Mouse (Mus musculus): ENCODE results near the gene Sipa1l1. TPM values are rescaled to one million over a fixed set of nuclear protein-coding genes. Genes with fewer than 3 reads are reported as not detected.

The Sipa1l1 gene
- total and polyA plus RNA-seq, 3 experiments: 13.6 to 36.7 (median 23.6) TPM

DNA sequence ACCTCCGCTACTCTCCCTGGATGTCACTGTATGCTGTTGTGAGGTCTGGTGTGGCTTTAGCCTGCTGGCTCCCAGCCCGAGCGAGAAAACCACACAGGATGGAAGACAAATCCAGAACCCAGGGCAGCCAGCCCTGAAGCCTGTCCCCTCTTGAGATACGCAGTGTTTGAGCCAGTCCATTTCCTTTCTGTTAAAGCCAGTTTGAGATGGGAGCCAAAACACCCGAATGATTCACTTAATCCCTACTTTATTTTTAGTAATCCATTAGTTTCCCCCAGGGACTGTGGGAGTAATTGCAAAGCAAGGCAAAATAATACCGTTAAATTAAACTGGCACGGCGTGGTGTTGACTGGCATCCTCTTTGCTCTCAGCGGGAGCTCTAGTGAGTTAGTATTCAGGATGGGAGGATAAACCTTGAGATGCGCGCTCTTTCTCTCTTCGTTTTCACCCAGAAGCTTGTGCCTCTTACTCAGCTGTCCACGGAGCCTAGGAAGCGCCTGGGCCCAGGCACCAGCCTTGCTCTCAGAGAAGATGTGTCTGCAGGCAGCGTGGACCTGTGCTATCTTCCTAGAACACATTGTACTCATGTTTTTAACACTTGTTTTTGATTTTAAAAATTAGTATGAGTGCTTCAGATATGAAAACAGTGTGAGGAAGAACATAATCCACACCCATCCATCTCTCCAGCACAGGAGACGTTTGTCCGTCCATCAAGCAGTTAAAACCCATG, 143.1 kb downstream of the Sipa1l1 start:
- H3K36me3 ChIP-seq (replicated peaks in 1 of 2; ENCODE audit: control insufficient read depth in 1 of 2, insufficient read depth in 1 of 2, low read length in 1 of 2): peaks cover 0 to 36% of the 10 kb centered on the region in 2 experiments
- DNase-seq (ENCODE audit: extremely low read depth): no peak
- no peaks in the 10 kb centered on the region for H3K9me3 ChIP-seq (replicated peaks; ENCODE audit: low read length)
- no peaks in the 10 kb centered on the region for H3K79me2 ChIP-seq (replicated peaks; ENCODE audit: control insufficient read depth, extremely low read depth, insufficient read depth, poor library complexity, severe bottlenecking)
- no peaks in the 10 kb centered on the region for H3K27me3 ChIP-seq (replicated peaks)
- no peak overlapping the region for H3K4me2 ChIP-seq (ENCODE audit: insufficient read depth, low read depth, poor library complexity, severe bottlenecking)
- no peak overlapping the region for H3K9ac ChIP-seq (ENCODE audit: insufficient read depth, low read depth)
- in situ Hi-C loops (cut with MboI; ENCODE audit: low pct_ligation_motif_present, low pct_unique_long_range_greater_than_20kb, low sequenced_read_pairs): no loop called here
- TF ChIP-seq MXI1 (IDR thresholded peaks at IDR 0.05; ENCODE audit: low read depth, low read length): no peak
- TF ChIP-seq GABPA (IDR thresholded peaks at IDR 0.05; ENCODE audit: insufficient replicate concordance, low read depth, low read length): no peak
- no peak for TF ChIP-seq TBP (conservative IDR thresholded peaks at IDR 0.05; ENCODE audit: low read depth, low read length)
- TF ChIP-seq UBTF (IDR thresholded peaks at IDR 0.05; ENCODE audit: low read depth, low read length): no peak
- TF ChIP-seq SMC3 (IDR thresholded peaks at IDR 0.05; ENCODE audit: low read depth, low read length): no peak
- no peak for TF ChIP-seq RCOR1 (conservative IDR thresholded peaks at IDR 0.05; ENCODE audit: low read depth, low read length)
- TF ChIP-seq MAX (IDR thresholded peaks at IDR 0.05; ENCODE audit: low read length): no peak
- no peak for TF ChIP-seq PAX5 (IDR thresholded peaks at IDR 0.05; ENCODE audit: low read length)
- no peak for TF ChIP-seq ZMIZ1 (IDR thresholded peaks at IDR 0.05; ENCODE audit: low read depth, low read length)
- no peak overlapping the region for H3K27ac ChIP-seq (ENCODE audit: insufficient read depth, low read depth)
- no peak overlapping the region for H3K4me3 ChIP-seq (replicated peaks in 1 of 3; ENCODE audit: low read depth in 2 of 3, low read length in 2 of 3, poor library complexity in 1 of 3)
- dilution Hi-C loops (cut with MboI; ENCODE audit: extremely low pct_ligation_motif_present, extremely low pct_unique_long_range_greater_than_20kb, low sequenced_read_pairs): no loop called here
- H3K4me1 ChIP-seq (ENCODE audit: control insufficient read depth in 1 of 2, insufficient read depth in 2 of 2): no peaks in the 10 kb centered on the region

DNA sequence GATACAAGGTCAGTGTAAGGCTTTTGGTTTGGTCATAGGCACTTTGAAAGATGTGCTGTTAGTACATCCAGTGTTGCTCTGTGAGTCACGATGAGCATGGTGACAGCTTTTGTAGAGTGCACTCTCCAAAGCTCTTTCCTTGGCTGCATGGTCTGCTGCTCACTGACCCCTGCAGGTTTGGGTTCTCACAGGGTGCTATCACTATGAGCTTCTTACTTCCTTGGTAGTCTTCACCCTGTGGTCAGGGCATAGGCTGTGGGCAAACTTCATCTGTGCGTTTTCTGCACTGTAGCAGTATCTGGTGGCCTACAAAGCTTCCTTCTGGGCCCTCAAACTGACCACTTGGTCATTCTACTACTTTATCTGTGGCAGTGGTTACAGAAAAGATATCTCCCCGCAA, 144.0 kb downstream of the Sipa1l1 start:
- no peaks in the 10 kb centered on the region for H3K27me3 ChIP-seq (replicated peaks)
- H3K27ac ChIP-seq (ENCODE audit: insufficient read depth, low read depth): no peak overlapping the region
- TF ChIP-seq JUN (IDR thresholded peaks at IDR 0.05; ENCODE audit: insufficient read depth, low read depth, low read length) (no peak), NRF1 (IDR thresholded peaks at IDR 0.05; ENCODE audit: low read depth, low read length) (no peak), USF2 (conservative IDR thresholded peaks at IDR 0.05; ENCODE audit: low read depth, low read length) (no peak), JUND (conservative IDR thresholded peaks at IDR 0.05; ENCODE audit: low read depth, low read length) (no peak), MYC (IDR thresholded peaks at IDR 0.05; ENCODE audit: low read depth, low read length) (no peak), E2F4 (IDR thresholded peaks at IDR 0.05; ENCODE audit: insufficient replicate concordance, low read depth, low read length) (no peak), ZKSCAN1 (IDR thresholded peaks at IDR 0.05; ENCODE audit: borderline replicate concordance, low read depth, low read length) (no peak), CTCF (conservative IDR thresholded peaks at IDR 0.05 in 1 of 2, IDR thresholded peaks at IDR 0.05 in 1 of 2; ENCODE audit: low read depth in 2 of 2, low read length in 2 of 2) (no peak), IRF4 (IDR thresholded peaks at IDR 0.05; ENCODE audit: low read depth, low read length) (no peak), BHLHE40 (IDR thresholded peaks at IDR 0.05; ENCODE audit: low read depth, low read length) (no peak), ZNF384 (IDR thresholded peaks at IDR 0.05; ENCODE audit: low read depth, low read length) (no peak), UBTF (IDR thresholded peaks at IDR 0.05; ENCODE audit: low read depth, low read length) (no peak), ELF1 (IDR thresholded peaks at IDR 0.05; ENCODE audit: low read depth, low read length) (no peak), SIN3A (IDR thresholded peaks at IDR 0.05; ENCODE audit: low read length) (no peak)
- H3K36me3 ChIP-seq (replicated peaks in 1 of 2; ENCODE audit: control insufficient read depth in 1 of 2, insufficient read depth in 1 of 2, low read length in 1 of 2): peaks cover 0 to 38% of the 10 kb centered on the region in 2 experiments
- no peak for DNase-seq (ENCODE audit: extremely low read depth)
- in situ Hi-C loops (cut with MboI; ENCODE audit: low pct_ligation_motif_present, low pct_unique_long_range_greater_than_20kb, low sequenced_read_pairs): no loop called here
- no peaks in the 10 kb centered on the region for H3K79me2 ChIP-seq (replicated peaks; ENCODE audit: control insufficient read depth, extremely low read depth, insufficient read depth, poor library complexity, severe bottlenecking)
- H3K4me3 ChIP-seq (replicated peaks in 1 of 3; ENCODE audit: low read depth in 2 of 3, low read length in 2 of 3, poor library complexity in 1 of 3): no peak overlapping the region
- H3K9me3 ChIP-seq (replicated peaks; ENCODE audit: low read length): no peaks in the 10 kb centered on the region
- no peak overlapping the region for H3K9ac ChIP-seq (ENCODE audit: insufficient read depth, low read depth)
- dilution Hi-C loops (cut with MboI; ENCODE audit: extremely low pct_ligation_motif_present, extremely low pct_unique_long_range_greater_than_20kb, low sequenced_read_pairs): no loop called here
- no peak overlapping the region for H3K4me2 ChIP-seq (ENCODE audit: insufficient read depth, low read depth, poor library complexity, severe bottlenecking)
- H3K4me1 ChIP-seq (ENCODE audit: control insufficient read depth in 1 of 2, insufficient read depth in 2 of 2): no peaks in the 10 kb centered on the region
